Mouse (Mus musculus) bone marrow, adult 2 months (tissue): Measurements from ENCODE around the gene Sf3b4. TPM values are rescaled to one million over a fixed set of nuclear protein-coding genes. Genes with fewer than 3 reads are reported as not detected.

Experiments
- H3K27ac ChIP-seq: fragments of 200-500 bp; 2 replicates; pipeline ENCODE4 v1.5.1; 2012; ENCODE audit warnings: low read depth, mild to moderate bottlenecking, control low read depth, inconsistent platforms, low read length; ENCODE audit not compliant: control insufficient read depth, poor library complexity, insufficient read depth
- H3K4me1 ChIP-seq: fragments of 200-500 bp; 2 replicates; pipeline ENCODE4 v1.6.1; 2011; ENCODE audit warnings: low read length; ENCODE audit not compliant: control insufficient read depth, insufficient read depth
- H3K4me3 ChIP-seq: fragments of 200-500 bp; replicated peaks from 2 replicates; pipeline ENCODE3; 2011; ENCODE audit warnings: mild to moderate bottlenecking, low read depth, low read length, control low read depth; ENCODE audit not compliant: control insufficient read depth
- CTCF ChIP-seq: fragments of 200-500 bp; IDR thresholded peaks from 2 replicates; pipeline ENCODE4 v1.5.1; 2011; ENCODE audit warnings: low read length, control low read depth; ENCODE audit not compliant: control insufficient read depth, insufficient read depth
- POLR2A ChIP-seq: fragments of 200-500 bp; IDR thresholded peaks from 2 replicates; pipeline ENCODE4 v1.6.1; 2011; ENCODE audit warnings: low read depth, mild to moderate bottlenecking, control low read depth, low read length, borderline replicate concordance; ENCODE audit not compliant: control insufficient read depth
- WGBS: fragments of 180-500 bp; shearing (Covaris S2); methylation state at CpG from one replicate; pipeline ENCODE4 v1.1.7; 2018; 5-methylcytosine and 5-hydroxymethylcytosine counted together
- polyA plus RNA-seq: library from polyadenylated mRNA; stranded (reverse); fragments of >200 nt; gene quantifications from 2 replicates; pipeline ENCODE4 v1.2.4, GENCODE M21; 2011; ENCODE audit warnings: low replicate concordance; ENCODE audit not compliant: missing spikeins, insufficient read depth, insufficient read length

Gene Sf3b4
- polyA plus RNA-seq, 1 experiment = 25.7 TPM

GRCm38 (mm10) chr3:96220765-96221639 lies 48.9 kb downstream of the Sf3b4 start, which contains the start of the genes Hist2h2ac and Hist2h2be:
Gene Hist2h2ac, minus strand, starts transcription at chr3:96220880.
Gene Hist2h2be, plus strand, starts transcription at chr3:96221119.
- peak within 1 kb of the TSS; percentile 98 for H3K27ac ChIP-seq
- under 1% methylated on average over 43 of the region's 43 CpGs for WGBS
- peak within 1 kb of the TSS; percentile 77 for H3K4me3 ChIP-seq
- peaks cover 4% of the 10 kb centered on the region for H3K4me1 ChIP-seq
- peak; percentile 11; the same call in 1 of the 2 replicates for TF ChIP-seq CTCF
- peak; percentile 92 for TF ChIP-seq POLR2A

- 4% methylated on average over 9 of the region's 9 CpGs for WGBS
- TF ChIP-seq CTCF (no peak), POLR2A (no peak)
- peaks cover 4% of the 10 kb centered on the region for H3K4me1 ChIP-seq
- H3K4me3 ChIP-seq = peak overlapping the region; percentile 77
- peak overlapping the region; percentile 97 for H3K27ac ChIP-seq
Observed at GRCm38 (mm10) chr3:96221640-96222038, 49.5 kb downstream of the Sf3b4 start.

- Histone ChIP-seq H3K4me3 (peak overlapping the region; percentile 37), H3K27ac (peak overlapping the region; percentile 29; the same call in 1 of the 2 replicates), H3K4me1 (peaks cover 5% of the 10 kb centered on the region)
- TF ChIP-seq CTCF = no peak
- TF ChIP-seq POLR2A = no peak
- 84% methylated on average over 4 of the region's 4 CpGs for WGBS
Observed at GRCm38 (mm10) chr3:96222774-96223173, 50.6 kb downstream of the Sf3b4 start.

GRCm38 (mm10) chr3:96225421-96225820 lies 53.3 kb downstream of the Sf3b4 start:
- no peak for TF ChIP-seq POLR2A
- TF ChIP-seq CTCF = no peak
- no peak overlapping the region for H3K4me3 ChIP-seq
- 58% methylated on average over 2 of the region's 2 CpGs for WGBS
- H3K4me1 ChIP-seq = peaks cover 5% of the 10 kb centered on the region
- no peak overlapping the region for H3K27ac ChIP-seq

Other genes with a start within 250 kb of the Sf3b4 start
- 275 and 382 TPM in 2 replicates for gene Anp32e, start 243.1 kb upstream of the Sf3b4 start, polyA plus RNA-seq
- 36.1 and 59.2 TPM in 2 replicates for gene Plekho1, start 176.3 kb upstream of the Sf3b4 start, polyA plus RNA-seq
- gene Vps45, start 113.9 kb upstream of the Sf3b4 start, polyA plus RNA-seq = 11.8 and 20.1 TPM in 2 replicates
- gene Otud7b, start 67.8 kb upstream of the Sf3b4 start, polyA plus RNA-seq = 14.6 and 22.2 TPM in 2 replicates
- gene Mtmr11, start 10.3 kb upstream of the Sf3b4 start, polyA plus RNA-seq = 6.3 and 10.1 TPM in 2 replicates
- gene Sv2a, start 8.8 kb downstream of the Sf3b4 start, polyA plus RNA-seq = 5.7 and 6.2 TPM in 2 replicates
- 11.5 and 12.7 TPM in 2 replicates for gene Bola1, start 47.4 kb downstream of the Sf3b4 start, polyA plus RNA-seq
- gene Hist2h2ab, start 47.5 kb downstream of the Sf3b4 start, polyA plus RNA-seq = 26.5 TPM in 1 of 2 replicates, not detected in the other
- gene Hist2h2ac, start 48.5 kb downstream of the Sf3b4 start, polyA plus RNA-seq = 7.5 and 25.1 TPM in 2 replicates
- 8.6 and 9.4 TPM in 2 replicates for gene Hist2h2be, start 48.8 kb downstream of the Sf3b4 start, polyA plus RNA-seq
- 50.6 and 79.9 TPM in 2 replicates for gene Hist2h3c2, start 66.8 kb downstream of the Sf3b4 start, polyA plus RNA-seq
- gene Hist2h2aa2, start 67.9 kb downstream of the Sf3b4 start, polyA plus RNA-seq = 80.4 and 139 TPM in 2 replicates
- 4.5 TPM in 1 of 2 replicates, not detected in the other for gene Hist2h2aa1, start 73.2 kb downstream of the Sf3b4 start, polyA plus RNA-seq
- not detected in 2 replicates for gene Hist2h3c1, start 74.4 kb downstream of the Sf3b4 start, polyA plus RNA-seq
- 25.3 and 31.8 TPM in 2 replicates for gene Hist2h4, start 91.0 kb downstream of the Sf3b4 start, polyA plus RNA-seq
- gene Hist2h3b, start 96.3 kb downstream of the Sf3b4 start, polyA plus RNA-seq = 20.8 and 28.9 TPM in 2 replicates
- 71.9 and 132 TPM in 2 replicates for gene Hist2h2bb, start 97.4 kb downstream of the Sf3b4 start, polyA plus RNA-seq
- gene Fcgr1, start 121.6 kb downstream of the Sf3b4 start, polyA plus RNA-seq = 2.2 and 6.2 TPM in 2 replicates